Mouse (Mus musculus) stomach, adult 2 months (tissue): ENCODE data around the gene Pemt. TPM values are rescaled to one million over a fixed set of nuclear protein-coding genes. Genes with fewer than 3 reads are reported as not detected.

Experiments used
- polyA plus RNA-seq: library from polyadenylated mRNA; depleted of rRNA; stranded (reverse); fragments of >200 nt; gene quantifications from 2 replicates; pipeline ENCODE4 v1.2.3, GENCODE M21; 2012; rRNA removed

Pemt gene
- 3.7 and 4.8 TPM in 2 replicates for polyA plus RNA-seq

GRCm38 (mm10) chr11:60046058-60046735, at the start of gene Pemt:
Gene Pemt, minus strand, starts transcription at chr11:60046489.

GRCm38 (mm10) chr11:59964818-59965217, 81.5 kb downstream of the Pemt start, which contains the start of gene Rasd1:
Gene Rasd1, minus strand, starts transcription at chr11:59964944.

GRCm38 (mm10) chr11:59947752-59948400, 98.4 kb downstream of the Pemt start, which contains the start of gene Med9:
Gene Med9, plus strand, starts transcription at chr11:59948206.

Other genes with a start within 250 kb of the Pemt start
- gene Flcn, start 236.5 kb downstream of the Pemt start, polyA plus RNA-seq, result 16.9 and 18.8 TPM in 2 replicates
- gene Nt5m, start 207.0 kb downstream of the Pemt start, polyA plus RNA-seq, result 14.7 and 16.4 TPM in 2 replicates
- gene Cops3, start 206.7 kb downstream of the Pemt start, polyA plus RNA-seq, result 3.8 and 5.8 TPM in 2 replicates
- 9.7 and 15.1 TPM in 2 replicates for gene Med9, start 98.3 kb downstream of the Pemt start, polyA plus RNA-seq
- 1.7 and 2.8 TPM in 2 replicates for gene Rasd1, start 81.5 kb downstream of the Pemt start, polyA plus RNA-seq
- 32.3 TPM in 2 replicates for gene Rai1, start 58.5 kb upstream of the Pemt start, polyA plus RNA-seq
- gene Srebf1, start 176.1 kb upstream of the Pemt start, polyA plus RNA-seq, result 81.7 and 91.5 TPM in 2 replicates